Mouse (Mus musculus) CH12F3 (cell line): ENCODE measurements around the gene Jmy.
"Not testable (repeated sequence)": the region's sequence is repeated elsewhere in the genome, so short reads cannot be mapped to it uniquely, and the experiment has no call there.

ENCODE experiments used
- in situ Hi-C: fragments of 300-500 bp; cut with MboI; formaldehyde crosslinking; loops from 2 replicates; pipeline ENCODE4 v1.14.3; 2020; ENCODE audit warnings: low sequenced_read_pairs

Gene Jmy

GRCm38 (mm10) chr13:93499167-93499972 is at the start of gene Jmy:
Jmy (minus strand) TSS chr13:93499808.
- in situ Hi-C loops, result no loop called here

DNA sequence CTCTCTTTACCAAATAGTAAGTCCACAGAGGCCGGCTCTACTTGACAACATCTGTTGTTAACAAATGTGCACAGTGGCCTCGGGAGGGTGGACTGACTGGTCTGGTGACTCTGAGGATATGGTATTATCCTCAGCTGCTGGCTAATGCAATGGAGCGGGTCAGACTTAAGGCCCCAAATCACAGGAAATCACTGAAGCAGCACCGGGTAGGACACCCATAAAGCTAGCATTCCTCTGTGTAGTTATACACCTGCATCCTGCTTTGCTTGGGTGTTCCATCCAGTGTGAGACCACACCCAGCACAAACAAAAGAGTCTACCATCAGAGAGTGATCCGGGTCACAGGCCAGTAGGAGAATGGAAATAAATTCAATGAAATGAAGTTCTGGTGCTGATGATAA is 48.0 kb upstream of the Jmy start:
- in situ Hi-C loops, result no loop called here

DNA sequence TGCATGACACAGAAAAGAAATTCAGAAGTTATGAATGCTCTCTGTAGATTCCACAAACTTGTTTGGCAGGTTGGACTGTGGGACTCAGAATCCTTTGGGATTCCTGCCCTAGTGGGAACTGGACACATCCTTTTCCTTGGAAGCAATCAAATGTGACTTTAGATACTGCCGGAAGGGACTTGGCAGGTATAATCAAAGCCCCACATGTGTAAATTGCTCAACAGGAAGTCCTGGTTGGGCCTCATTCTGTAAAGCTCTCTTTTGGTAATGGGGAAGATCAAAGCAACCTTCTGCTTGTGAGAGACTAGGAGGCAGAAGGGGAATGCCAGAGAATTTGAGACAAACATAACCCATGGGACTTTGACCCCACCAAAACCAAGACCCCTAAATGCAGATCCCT is 46.4 kb upstream of the Jmy start:
- in situ Hi-C loops, result no loop called here

- in situ Hi-C loops, result no loop called here
Observed at GRCm38 (mm10) chr13:93544274-93544673, 44.7 kb upstream of the Jmy start.

DNA sequence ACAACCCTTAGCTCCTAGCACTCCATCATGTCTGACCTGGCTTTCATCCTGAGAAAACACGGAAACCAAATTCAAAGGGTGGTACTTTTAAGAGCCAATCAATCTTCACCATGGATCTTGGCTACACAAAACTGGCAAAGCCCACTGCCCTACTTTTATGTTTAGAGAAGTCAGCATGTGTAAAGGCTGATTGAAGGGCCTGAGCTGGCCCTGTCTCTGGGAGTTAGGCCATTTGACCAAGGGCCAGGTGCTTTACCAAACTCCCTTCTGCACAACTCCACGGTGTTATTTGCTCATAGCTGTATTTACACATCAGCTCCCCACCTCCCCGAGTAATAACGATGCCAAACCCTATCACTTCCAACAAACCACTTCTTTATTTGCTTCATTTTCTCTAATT is 39.7 kb upstream of the Jmy start:
- in situ Hi-C loops, result no loop called here

DNA sequence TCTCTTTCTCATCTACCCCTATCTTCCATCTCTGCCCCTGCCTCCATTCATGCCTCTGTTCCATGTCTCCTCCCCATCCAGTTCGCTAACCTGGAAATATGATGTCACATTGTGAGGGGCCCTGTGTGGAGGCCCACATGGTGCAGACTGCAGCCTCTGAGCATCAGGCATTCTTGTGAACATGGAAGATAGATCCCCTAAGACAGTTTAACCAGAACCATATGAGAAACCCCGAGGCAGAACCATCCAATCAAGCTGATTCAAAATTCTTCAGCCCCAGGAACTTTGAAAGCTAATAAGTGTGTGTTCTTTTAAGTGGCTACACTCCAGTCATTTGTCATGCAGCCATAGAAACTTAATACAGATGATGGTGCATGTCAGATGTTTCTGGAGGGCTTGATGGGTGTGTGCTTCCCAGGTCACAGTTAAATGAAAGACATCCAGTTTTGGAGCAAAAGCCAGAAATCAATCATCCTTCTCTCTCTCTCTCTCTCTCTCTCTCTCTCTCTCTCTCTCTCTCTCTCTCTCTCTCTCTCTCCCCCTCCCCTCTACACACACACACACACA is 19.2 kb upstream of the Jmy start:
- in situ Hi-C loops, result no loop called here

DNA sequence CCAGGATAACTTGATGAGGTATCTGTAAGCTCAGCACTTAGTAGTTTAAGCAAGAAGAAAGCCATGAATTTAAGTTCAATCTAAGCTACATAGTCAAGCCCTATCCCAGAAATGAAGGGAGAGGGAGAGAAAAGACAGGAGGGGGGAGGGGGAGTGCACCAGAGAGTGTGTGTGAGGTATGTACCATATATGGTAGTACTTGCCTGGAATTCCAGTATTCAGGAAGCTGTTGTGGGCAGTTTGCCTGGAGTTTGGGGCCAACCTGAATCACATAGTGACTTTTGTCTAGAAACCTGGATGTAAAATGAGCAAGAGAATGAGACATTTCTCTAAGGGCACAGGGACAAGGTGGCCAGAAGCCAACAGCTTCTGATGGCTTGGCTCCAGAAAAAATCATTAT is 17.6 kb upstream of the Jmy start:
- in situ Hi-C loops, result no loop called here

DNA sequence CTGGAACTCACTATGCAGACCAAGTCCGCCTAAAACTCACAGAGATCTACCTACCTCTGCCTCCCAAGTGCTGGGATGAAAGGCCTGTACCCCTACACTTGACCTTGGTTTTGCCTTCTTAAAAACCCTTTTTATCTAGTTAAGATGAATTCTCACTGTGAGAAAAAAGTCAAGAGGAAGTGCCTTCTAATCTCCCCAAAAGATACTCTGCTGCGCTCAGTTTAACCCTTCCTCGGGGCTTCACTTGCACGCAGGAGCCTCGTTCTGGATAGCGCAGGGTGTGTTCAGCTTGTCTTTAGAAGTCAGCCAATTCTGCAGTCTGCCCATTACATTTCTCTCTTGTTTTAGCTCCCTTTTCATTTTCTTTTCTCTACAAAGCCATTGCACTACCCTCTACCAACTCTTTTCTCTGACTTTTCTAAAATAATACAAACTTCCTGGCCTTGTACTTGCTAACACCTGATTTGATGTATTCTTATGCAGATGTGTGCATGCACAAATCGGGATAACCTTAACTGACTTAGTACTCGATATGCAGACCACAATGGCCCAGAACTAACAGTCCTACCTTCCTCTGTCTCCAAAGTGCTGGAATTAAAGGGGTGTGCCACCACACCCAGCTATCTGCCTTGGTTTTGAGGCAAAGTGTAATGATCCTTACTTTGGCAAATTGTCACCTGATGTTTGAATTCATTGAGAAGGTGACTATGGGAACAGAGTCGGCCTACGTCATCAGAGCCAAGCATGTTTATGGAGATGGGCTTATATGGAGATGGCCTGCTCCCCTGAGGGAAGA is 14.6 kb upstream of the Jmy start:
- in situ Hi-C loops, result no loop called here

DNA sequence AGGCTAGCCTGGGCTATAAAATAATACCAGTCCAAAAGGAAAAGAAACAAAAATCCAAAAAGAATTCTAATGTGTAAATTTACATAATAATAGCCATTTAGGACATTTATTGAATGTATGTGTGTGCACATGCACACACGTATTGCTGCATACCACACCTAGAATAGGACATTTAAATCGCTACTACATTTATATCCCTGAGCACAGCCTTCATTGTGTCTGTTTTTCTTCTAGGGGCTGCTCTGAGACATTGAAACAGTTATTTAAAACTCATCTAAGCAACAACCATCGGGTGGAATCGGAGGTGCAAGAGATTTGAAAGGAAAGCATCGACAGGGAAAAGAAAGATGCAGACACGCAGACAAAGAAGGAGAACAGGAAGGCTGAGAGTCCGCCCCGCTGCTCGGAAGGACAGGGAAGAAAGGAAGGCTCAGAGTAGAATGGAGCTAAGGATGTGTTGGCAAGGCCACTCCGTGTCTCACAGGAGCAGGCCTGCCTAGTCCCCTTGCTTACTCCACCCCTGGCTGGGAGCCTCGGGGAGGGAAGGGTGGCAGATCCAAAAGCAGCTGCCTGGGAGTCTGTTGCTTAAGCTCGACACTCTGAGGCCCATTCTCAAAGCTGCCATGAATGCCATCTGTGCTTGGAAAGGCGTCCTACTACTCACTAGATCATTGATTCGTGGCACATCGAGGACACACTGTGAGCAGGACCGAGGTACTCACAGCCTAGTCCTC is 11.0 kb upstream of the Jmy start:
- in situ Hi-C loops, result no loop called here

DNA sequence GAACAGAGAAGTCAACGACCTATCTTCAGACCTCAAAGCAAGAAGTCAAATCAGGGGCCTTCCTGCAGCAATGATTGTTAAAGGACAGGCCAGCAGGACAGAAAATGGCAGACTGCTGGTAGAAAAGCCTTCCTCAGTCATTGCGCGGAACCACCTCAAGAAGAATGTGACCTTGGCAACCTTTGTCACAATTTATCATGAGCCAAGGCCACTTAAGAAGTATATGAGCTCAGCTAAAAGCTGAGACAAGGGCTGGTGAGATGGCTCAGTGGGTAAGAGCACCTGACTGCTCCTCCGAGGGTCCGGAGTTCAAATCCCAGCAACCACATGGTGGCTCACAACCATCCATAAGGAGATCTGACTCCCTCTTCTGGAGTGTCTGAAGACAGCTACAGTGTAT is 7.3 kb upstream of the Jmy start:
- in situ Hi-C loops, result not testable (repeated sequence)

GRCm38 (mm10) chr13:93501724-93502123 is 2.1 kb upstream of the Jmy start:
- in situ Hi-C loops, result no loop called here

- in situ Hi-C loops, result no loop called here
Observed at GRCm38 (mm10) chr13:93499973-93500633, 495 bp upstream of the Jmy start.

DNA sequence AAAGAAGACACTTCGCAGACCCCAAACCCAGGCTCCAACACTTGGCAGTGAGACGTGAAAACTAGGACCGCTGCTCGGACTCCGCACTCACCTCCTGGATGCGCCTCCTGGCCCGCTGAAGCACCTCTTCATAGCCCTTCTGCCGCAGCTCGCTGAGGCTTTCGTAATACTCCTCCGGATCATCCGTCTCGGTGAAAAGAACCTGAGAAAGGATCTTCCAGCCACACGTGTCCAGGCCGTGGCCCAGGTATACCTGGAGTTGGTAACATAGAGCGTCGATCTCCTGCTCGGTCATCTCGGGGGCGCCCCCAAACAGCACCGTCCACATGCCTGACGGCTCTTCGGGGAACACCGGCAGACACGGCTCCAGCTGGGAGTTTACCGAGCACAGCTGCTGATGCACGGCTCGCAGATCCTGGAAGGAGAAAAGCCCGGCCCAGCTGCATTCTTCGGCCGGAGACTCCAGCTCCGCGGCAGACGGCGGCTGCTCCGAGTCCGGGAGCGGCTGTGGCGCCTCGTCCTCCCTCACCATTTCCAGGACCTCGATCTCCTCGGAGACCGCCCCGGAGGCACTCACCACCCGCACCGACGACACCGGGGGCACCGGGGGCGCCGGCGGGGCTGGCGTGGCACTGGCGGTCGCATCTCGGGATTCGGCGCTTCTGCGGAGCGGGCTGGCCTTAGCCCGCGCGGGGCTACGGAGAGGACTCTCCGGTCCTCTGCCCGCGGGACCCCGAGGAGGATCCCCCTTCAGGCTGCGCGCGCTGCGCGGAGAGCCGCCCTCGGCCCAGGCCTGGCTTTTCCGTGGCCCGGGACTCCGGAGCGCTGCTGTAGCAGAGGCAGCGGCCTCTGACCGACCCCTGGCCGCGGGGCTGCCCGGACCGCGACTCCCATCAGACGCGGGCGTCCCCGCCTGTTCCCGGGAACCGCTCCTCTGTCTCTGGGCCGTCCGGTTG is 1.1 kb downstream of the Jmy start:
- in situ Hi-C loops, result no loop called here

DNA sequence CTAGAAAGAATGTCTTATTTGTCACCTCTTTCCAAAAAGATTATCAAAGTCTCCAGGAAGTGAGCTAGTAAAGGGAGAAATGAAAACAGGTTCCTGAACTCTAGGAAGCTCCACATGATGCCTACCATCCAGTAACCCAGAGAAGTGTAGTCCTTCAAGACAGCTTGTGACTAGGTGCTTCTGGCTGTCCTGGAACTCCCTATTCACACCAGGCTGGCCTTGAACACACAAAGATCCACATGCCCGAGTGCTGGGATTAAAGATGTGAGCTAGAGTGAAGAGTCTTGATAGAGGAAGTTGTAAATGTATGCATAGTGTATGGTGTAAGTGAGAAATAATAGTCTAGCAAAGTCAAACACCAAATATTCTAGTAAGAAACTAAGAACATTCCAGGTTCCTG is 2.6 kb downstream of the Jmy start:
- in situ Hi-C loops, result no loop called here

DNA sequence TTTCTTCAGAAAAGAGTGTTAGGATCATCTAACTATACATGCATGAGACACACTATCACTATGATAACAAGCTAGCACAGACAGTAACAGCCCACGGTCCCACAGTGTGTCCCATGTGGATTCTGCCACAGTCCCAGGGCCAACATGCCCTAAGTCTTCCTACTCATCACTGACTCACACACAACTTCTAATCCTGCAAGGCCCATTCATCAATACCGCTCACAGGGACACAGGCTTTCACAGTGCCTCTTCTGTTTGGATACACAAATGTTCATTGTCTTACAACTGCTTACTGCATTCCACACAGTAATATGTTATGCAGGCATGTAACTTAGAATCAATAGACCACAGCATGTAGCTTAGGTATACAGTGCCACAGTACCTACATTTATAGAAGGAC is 11.1 kb downstream of the Jmy start:
- in situ Hi-C loops, result no loop called here

DNA sequence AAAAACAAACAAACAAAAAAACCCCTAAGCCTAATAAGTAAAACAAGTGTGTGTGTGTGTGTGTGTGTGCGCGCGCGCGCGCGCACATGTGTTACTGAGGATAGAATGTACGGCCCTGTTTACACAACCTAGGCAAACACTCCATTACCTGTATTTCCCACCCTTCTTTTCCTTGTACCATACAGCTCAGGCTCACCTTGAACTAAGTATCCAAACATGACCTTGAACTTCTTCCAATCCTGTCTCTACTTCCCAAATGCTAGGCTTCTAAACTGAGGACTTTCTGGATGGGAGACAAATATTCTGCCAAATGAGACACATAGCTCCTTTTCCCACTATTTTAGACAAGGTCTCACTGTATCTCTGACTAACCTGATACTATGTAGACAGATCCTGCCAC is 11.9 kb downstream of the Jmy start:
- in situ Hi-C loops, result no loop called here

GRCm38 (mm10) chr13:93484276-93484675 is 15.3 kb downstream of the Jmy start:
- in situ Hi-C loops, result no loop called here

DNA sequence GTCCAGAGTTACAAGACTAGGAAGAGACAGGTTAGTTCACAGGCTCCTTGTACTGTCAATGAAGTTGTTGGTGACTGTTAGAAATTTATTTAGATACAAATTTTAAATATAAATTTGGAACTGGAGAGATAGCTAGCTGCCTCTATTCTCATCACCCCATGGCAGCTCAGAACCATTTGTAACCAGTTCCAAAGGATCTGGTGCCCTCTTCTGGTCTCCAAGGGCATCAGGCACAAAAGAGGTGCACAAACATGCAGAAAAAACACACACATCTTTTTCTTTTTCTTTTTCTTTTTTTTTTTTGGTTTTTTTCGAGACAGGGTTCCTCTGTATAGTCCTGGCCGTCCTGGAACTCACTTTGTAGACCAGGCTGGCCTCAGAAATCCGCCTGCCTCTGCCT is 18.5 kb downstream of the Jmy start:
- in situ Hi-C loops, result no loop called here

- in situ Hi-C loops, result no loop called here
Observed at GRCm38 (mm10) chr13:93478344-93478743, 21.3 kb downstream of the Jmy start.

DNA sequence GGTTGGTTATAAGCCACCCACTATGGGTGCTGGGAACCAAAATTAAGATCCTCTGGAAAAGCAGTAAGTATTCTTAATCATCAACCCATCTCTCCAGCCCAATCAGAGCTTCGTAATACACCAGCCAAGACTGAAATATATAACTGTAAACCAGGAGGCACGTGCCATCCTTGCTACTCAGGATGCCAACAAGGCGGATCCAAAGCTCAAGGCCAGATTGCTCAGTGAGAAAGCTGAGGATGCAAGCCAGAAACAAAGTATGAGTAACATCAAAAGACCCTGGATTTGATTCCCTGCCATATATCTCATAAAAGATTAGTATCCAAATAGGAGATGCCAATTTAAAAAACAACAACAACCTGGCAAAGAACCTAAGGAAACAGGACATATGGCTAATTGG is 31.3 kb downstream of the Jmy start:
- in situ Hi-C loops, result no loop called here
